Mouse (Mus musculus): Measurements from ENCODE around the gene Exosc3. TPM values are rescaled to one million over a fixed set of nuclear protein-coding genes. Genes with fewer than 3 reads are reported as not detected.

Exosc3 gene
- total and polyA plus RNA-seq, 2 experiments from 2014 or later, result 26.8 to 28.1 TPM

- Histone ChIP-seq H3K27ac (ENCODE audit: low read depth, low read length) (no peak overlapping the region), H3K4me1 (ENCODE audit: insufficient read depth) (no peaks in the 10 kb centered on the region), H3K27me3 (ENCODE audit: insufficient read depth, low read length) (no peaks in the 10 kb centered on the region), H3K9me3 (ENCODE audit: low read length) (no peaks in the 10 kb centered on the region), H3K4me3 (ENCODE audit: low read depth, low read length) (no peak overlapping the region), H3K9ac (no peak overlapping the region), H3K4me2 (ENCODE audit: low read depth) (no peak overlapping the region), H3K36me3 (ENCODE audit: insufficient read depth) (peaks cover 51% of the 10 kb centered on the region)
- ATAC-seq (no peak), DNase-seq (no peak)
- WGBS, result 91% methylated on average over 2 of the region's 2 CpGs
- no peak for TF ChIP-seq CTCF (IDR thresholded peaks at IDR 0.05; ENCODE audit: low read depth)
Observed at GRCm38 (mm10) chr4:45311056-45311455, 31.5 kb downstream of the Exosc3 start.

- H3K4me1 ChIP-seq (ENCODE audit: insufficient read depth), result no peaks in the 10 kb centered on the region
- no peak for TF ChIP-seq CTCF (IDR thresholded peaks at IDR 0.05; ENCODE audit: low read depth)
- H3K4me3 ChIP-seq (ENCODE audit: low read depth, low read length), result no peak overlapping the region
- H3K27me3 ChIP-seq (ENCODE audit: insufficient read depth, low read length), result no peaks in the 10 kb centered on the region
- H3K9me3 ChIP-seq (ENCODE audit: low read length), result no peaks in the 10 kb centered on the region
- no peak for DNase-seq
- no peak overlapping the region for H3K4me2 ChIP-seq (ENCODE audit: low read depth)
- H3K9ac ChIP-seq, result no peak overlapping the region
- peaks cover 49% of the 10 kb centered on the region for H3K36me3 ChIP-seq (ENCODE audit: insufficient read depth)
- no peak for ATAC-seq
- no peak overlapping the region for H3K27ac ChIP-seq (ENCODE audit: low read depth, low read length)
- 88% methylated on average over 6 of the region's 6 CpGs for WGBS
Observed at GRCm38 (mm10) chr4:45308606-45309005, 33.9 kb downstream of the Exosc3 start.

GRCm38 (mm10) chr4:45308046-45308445, 34.5 kb downstream of the Exosc3 start:
- no peak overlapping the region for H3K4me3 ChIP-seq (ENCODE audit: low read depth, low read length)
- TF ChIP-seq CTCF (IDR thresholded peaks at IDR 0.05; ENCODE audit: low read depth), result peak; percentile 67
- H3K9ac ChIP-seq, result no peak overlapping the region
- no peak overlapping the region for H3K27ac ChIP-seq (ENCODE audit: low read depth, low read length)
- no peaks in the 10 kb centered on the region for H3K9me3 ChIP-seq (ENCODE audit: low read length)
- ATAC-seq (no peak), DNase-seq (peak; percentile 18)
- no peak overlapping the region for H3K4me2 ChIP-seq (ENCODE audit: low read depth)
- H3K27me3 ChIP-seq (ENCODE audit: insufficient read depth, low read length), result no peaks in the 10 kb centered on the region
- WGBS, result 27% methylated on average over 11 of the region's 11 CpGs
- no peaks in the 10 kb centered on the region for H3K4me1 ChIP-seq (ENCODE audit: insufficient read depth)
- peaks cover 49% of the 10 kb centered on the region for H3K36me3 ChIP-seq (ENCODE audit: insufficient read depth)

- DNase-seq, result no peak
- Histone ChIP-seq H3K9ac (no peak overlapping the region), H3K4me3 (ENCODE audit: low read depth, low read length) (no peak overlapping the region), H3K27ac (ENCODE audit: low read depth, low read length) (no peak overlapping the region), H3K4me2 (ENCODE audit: low read depth) (no peak overlapping the region), H3K4me1 (ENCODE audit: insufficient read depth) (no peaks in the 10 kb centered on the region), H3K9me3 (ENCODE audit: low read length) (no peaks in the 10 kb centered on the region), H3K27me3 (ENCODE audit: insufficient read depth, low read length) (no peaks in the 10 kb centered on the region), H3K36me3 (ENCODE audit: insufficient read depth) (peaks cover 64% of the 10 kb centered on the region)
- 98% methylated on average over 14 of the region's 14 CpGs for WGBS
- ATAC-seq, result no peak
- no peak for TF ChIP-seq CTCF (IDR thresholded peaks at IDR 0.05; ENCODE audit: low read depth)
Observed at GRCm38 (mm10) chr4:45305536-45305935, 37.0 kb downstream of the Exosc3 start.

GRCm38 (mm10) chr4:45296662-45297564, 45.6 kb downstream of the Exosc3 start, which contains the start of gene Trmt10b:
Trmt10b (plus strand) TSS chr4:45297127.
- ATAC-seq (peak; percentile 97), DNase-seq (peak; percentile 80)
- H3K9me3 ChIP-seq (ENCODE audit: low read length), result no peaks in the 10 kb centered on the region
- peak within 1 kb of the TSS; percentile 82 for H3K9ac ChIP-seq
- peaks cover 17% of the 10 kb centered on the region for H3K36me3 ChIP-seq (ENCODE audit: insufficient read depth)
- no peaks in the 10 kb centered on the region for H3K27me3 ChIP-seq (ENCODE audit: insufficient read depth, low read length)
- H3K4me3 ChIP-seq (ENCODE audit: low read depth, low read length), result peak within 1 kb of the TSS; percentile 77
- no peak for TF ChIP-seq CTCF (IDR thresholded peaks at IDR 0.05; ENCODE audit: low read depth)
- H3K4me2 ChIP-seq (ENCODE audit: low read depth), result peak within 1 kb of the TSS; percentile 71
- 19% methylated on average over 27 of the region's 27 CpGs for WGBS
- H3K27ac ChIP-seq (ENCODE audit: low read depth, low read length), result peak within 1 kb of the TSS; percentile 69
- H3K4me1 ChIP-seq (ENCODE audit: insufficient read depth), result 0 out of 2 replicates have a peak, but pooled peaks cover 5% of the 10 kb centered on the region

GRCm38 (mm10) chr4:45287906-45288305, 54.6 kb downstream of the Exosc3 start:
- 76% methylated on average over 5 of the region's 5 CpGs for WGBS

GRCm38 (mm10) chr4:45286318-45286717, 56.2 kb downstream of the Exosc3 start:
- peak; percentile 26 for DNase-seq
- H3K27ac ChIP-seq (ENCODE audit: low read depth, low read length), result no peak overlapping the region
- no peaks in the 10 kb centered on the region for H3K9me3 ChIP-seq (ENCODE audit: low read length)
- no peak overlapping the region for H3K4me3 ChIP-seq (ENCODE audit: low read depth, low read length)
- 50% methylated on average over 3 of the region's 3 CpGs for WGBS
- no peaks in the 10 kb centered on the region for H3K4me1 ChIP-seq (ENCODE audit: insufficient read depth)
- H3K4me2 ChIP-seq (ENCODE audit: low read depth), result no peak overlapping the region
- H3K9ac ChIP-seq, result no peak overlapping the region
- peak; percentile 68 for TF ChIP-seq CTCF (IDR thresholded peaks at IDR 0.05; ENCODE audit: low read depth)
- H3K27me3 ChIP-seq (ENCODE audit: insufficient read depth, low read length), result no peaks in the 10 kb centered on the region
- no peak for ATAC-seq
- H3K36me3 ChIP-seq (ENCODE audit: insufficient read depth), result no peaks in the 10 kb centered on the region

More at GRCm38 (mm10) chr4:45287906-45288305, 54.6 kb downstream of the Exosc3 start:
- Histone ChIP-seq H3K36me3 (ENCODE audit: insufficient read depth) (no peaks in the 10 kb centered on the region), H3K4me2 (ENCODE audit: low read depth) (no peak overlapping the region), H3K4me3 (ENCODE audit: low read depth, low read length) (no peak overlapping the region), H3K27me3 (ENCODE audit: insufficient read depth, low read length) (no peaks in the 10 kb centered on the region), H3K9me3 (ENCODE audit: low read length) (no peaks in the 10 kb centered on the region), H3K27ac (ENCODE audit: low read depth, low read length) (no peak overlapping the region), H3K9ac (no peak overlapping the region), H3K4me1 (ENCODE audit: insufficient read depth) (no peaks in the 10 kb centered on the region)
- ATAC-seq (no peak), DNase-seq (no peak)
- TF ChIP-seq CTCF (IDR thresholded peaks at IDR 0.05; ENCODE audit: low read depth), result no peak
